Mouse (Mus musculus) embryonic facial prominence, embryonic 11.5 days (tissue): ENCODE results near the gene Egln2. TPM values are rescaled to one million over a fixed set of nuclear protein-coding genes. Genes with fewer than 3 reads are reported as not detected.

ENCODE experiments used
- ATAC-seq: fragments of 200-750 bp; cut with Nextera tagmentation; replicated peaks from 2 replicates; pipeline ENCODE4 v1.8.0; 2017; ENCODE audit warnings: low read depth; ENCODE audit not compliant: insufficient number of reproducible peaks, low FRiP score, low TSS enrichment
- DNase-seq: peaks from one replicate; pipeline ENCODE4 v3.0.0-alpha.2; 2015; ENCODE audit warnings: low spot score
- H3K27ac ChIP-seq: fragments of 300-500 bp; sonication (generic); replicated peaks from 2 replicates; pipeline ENCODE4 v1.5.1; 2014; ENCODE audit warnings: mild to moderate bottlenecking, low read depth, low read length, control low read depth
- H3K27me3 ChIP-seq: fragments of 300-500 bp; sonication (generic); 2 replicates; pipeline ENCODE4 v1.6.1; 2014; ENCODE audit warnings: mild to moderate bottlenecking, low read length, moderate library complexity, mixed read lengths; ENCODE audit not compliant: control insufficient read depth, insufficient read depth
- H3K36me3 ChIP-seq: fragments of 300-500 bp; sonication (generic); replicated peaks from 2 replicates; pipeline ENCODE4 v1.6.1; 2014; ENCODE audit warnings: low read depth, mild to moderate bottlenecking, low read length, moderate library complexity, mixed read lengths; ENCODE audit not compliant: control insufficient read depth, insufficient read depth
- H3K4me1 ChIP-seq: fragments of 300-500 bp; sonication (generic); 2 replicates; pipeline ENCODE4 v1.6.1; 2014; ENCODE audit warnings: low read length, mixed read lengths; ENCODE audit not compliant: control insufficient read depth, insufficient read depth
- H3K4me2 ChIP-seq: fragments of 300-500 bp; sonication (generic); 2 replicates; pipeline ENCODE4 v1.6.1; 2014; ENCODE audit warnings: low read depth, mild to moderate bottlenecking, control low read depth, low read length, moderate library complexity
- H3K4me3 ChIP-seq: fragments of 300-500 bp; sonication (generic); 2 replicates; pipeline ENCODE4 v1.5.1; 2014; ENCODE audit warnings: low read depth, low read length, control low read depth
- H3K9ac ChIP-seq: fragments of 300-500 bp; sonication (generic); replicated peaks from 2 replicates; pipeline ENCODE4 v1.6.1; 2014; ENCODE audit warnings: mild to moderate bottlenecking, control low read depth, low read length
- H3K9me3 ChIP-seq: fragments of 300-500 bp; sonication (generic); replicated peaks from 2 replicates; pipeline ENCODE4 v1.6.1; 2016; ENCODE audit warnings: mild to moderate bottlenecking, low read length, inconsistent platforms, mixed read lengths; ENCODE audit not compliant: control insufficient read depth
- microRNA counts: library from miRNA; unstranded; fragments of <30 nt; microRNA quantifications from one replicate; lab custom pipeline; 2016
- microRNA-seq: library from miRNA; unstranded; fragments of <30 nt; microRNA quantifications from one replicate; pipeline ENCODE4, GENCODE M21; 2016; ENCODE audit warnings: borderline number of aligned reads
- polyA plus RNA-seq: library from polyadenylated mRNA; unstranded; fragments of >200 nt; fragmentation: Nextera tagmentation; extraction: Ambion mirVana; gene quantifications from 2 replicates; pipeline ENCODE4 v1.2.1, GENCODE M21; 2014

Egln2 gene
- polyA plus RNA-seq, 1 experiment from 2014 or later = 33.3 TPM

DNA sequence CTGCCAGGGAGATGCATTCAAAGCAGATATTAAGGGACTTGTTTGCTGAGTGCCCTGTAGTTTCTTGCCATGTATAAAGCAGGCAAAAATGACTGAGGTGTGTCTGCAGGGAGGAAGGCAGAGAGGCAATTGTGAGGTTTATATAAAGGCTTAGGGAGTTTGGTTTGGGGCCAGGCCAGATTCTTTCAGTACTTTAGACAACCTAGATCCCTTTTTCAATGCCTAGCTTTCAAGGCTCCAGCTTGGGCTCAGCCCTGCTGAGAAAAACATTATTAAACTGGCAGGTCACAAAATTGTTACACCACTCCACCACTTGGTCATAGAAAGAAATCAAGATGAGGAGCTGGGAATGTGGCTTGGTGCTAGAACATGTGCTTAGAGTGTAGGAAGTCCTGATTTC, 56.3 kb downstream of the Egln2 start:
- no peak overlapping the region for H3K9ac ChIP-seq
- no peak overlapping the region for H3K27ac ChIP-seq
- H3K36me3 ChIP-seq = no peaks in the 10 kb centered on the region
- H3K27me3 ChIP-seq = no peaks in the 10 kb centered on the region
- no peak overlapping the region for H3K4me2 ChIP-seq
- no peak overlapping the region for H3K4me3 ChIP-seq
- H3K9me3 ChIP-seq = peaks cover 3% of the 10 kb centered on the region; the same call in 1 of the 2 replicates
- DNase-seq = no peak
- ATAC-seq = no peak
- no peaks in the 10 kb centered on the region for H3K4me1 ChIP-seq

MicroRNAs encoded within 50 kb of the gene (microRNA counts, 519-probe panel; counts per million panel counts)
- microRNA mmu-miR-1191 (lab: Ali Mortazavi, UCI) = not detected

Small RNA genes within 50 kb of the gene (microRNA-seq; reads per million reads assigned to microRNA genes)
- gene Mir1191 = 3.3 reads per million
- 1.4 reads per million for gene Mir3101

Other genes with a start within 250 kb of the Egln2 start
- gene Cyp2a22, start 227.4 kb downstream of the Egln2 start, polyA plus RNA-seq = not detected in 2 replicates
- not detected in 2 replicates for gene Cyp2a12, start 137.7 kb downstream of the Egln2 start, polyA plus RNA-seq
- gene Cyp2f2, start 46.9 kb downstream of the Egln2 start, polyA plus RNA-seq = not detected in 2 replicates
- 0.13 TPM in 1 of 2 replicates, not detected in the other for gene Cyp2t4, start 13.1 kb downstream of the Egln2 start, polyA plus RNA-seq
- gene Rab4b, start 12.1 kb upstream of the Egln2 start, polyA plus RNA-seq = 49.3 and 51.3 TPM in 2 replicates
- gene Gm21983, start 14.3 kb upstream of the Egln2 start, polyA plus RNA-seq = not detected in 2 replicates
- 4.4 and 5.1 TPM in 2 replicates for gene Mia, start 14.4 kb upstream of the Egln2 start, polyA plus RNA-seq
- gene BC024978, start 29.0 kb upstream of the Egln2 start, polyA plus RNA-seq = 2.4 and 3.2 TPM in 2 replicates
- gene Snrpa, start 29.5 kb upstream of the Egln2 start, polyA plus RNA-seq = 355 and 379 TPM in 2 replicates
- gene Itpkc, start 61.9 kb upstream of the Egln2 start, polyA plus RNA-seq = 6.0 and 6.2 TPM in 2 replicates
- 14.4 and 14.9 TPM in 2 replicates for gene Coq8b, start 66.2 kb upstream of the Egln2 start, polyA plus RNA-seq
- gene Numbl, start 91.6 kb upstream of the Egln2 start, polyA plus RNA-seq = 9.5 and 11.2 TPM in 2 replicates
- 6.3 and 6.6 TPM in 2 replicates for gene Ltbp4, start 170.9 kb upstream of the Egln2 start, polyA plus RNA-seq
- gene Shkbp1, start 189.2 kb upstream of the Egln2 start, polyA plus RNA-seq = 50.2 and 57.5 TPM in 2 replicates
- 0.45 TPM in 1 of 2 replicates, not detected in the other for gene Gm20479, start 190.6 kb upstream of the Egln2 start, polyA plus RNA-seq